Mouse (Mus musculus): Measurements from ENCODE around the gene Snapc3. TPM values are rescaled to one million over a fixed set of nuclear protein-coding genes. Genes with fewer than 3 reads are reported as not detected.

The Snapc3 gene
- 42.7 TPM for polyA plus RNA-seq (2017; shearing (Covaris generic))

GRCm38 (mm10) chr4:83417160-83417819 is at the start of gene Snapc3:
Gene Snapc3, plus strand, starts transcription at chr4:83417724.

GRCm38 (mm10) chr4:83486117-83486901 is 68.8 kb downstream of the Snapc3 start, which contains the start of gene Psip1:
Gene Psip1, minus strand, starts transcription at chr4:83486459.

Other genes starting within 250 kb of the Snapc3 start
- gene Ttc39b, start 93.5 kb upstream of the Snapc3 start, polyA plus RNA-seq (2017; shearing (Covaris generic)) = 137 TPM
- 26.3 TPM for gene Psip1, start 68.7 kb downstream of the Snapc3 start, polyA plus RNA-seq (2017; shearing (Covaris generic))
- gene Ccdc171, start 107.8 kb downstream of the Snapc3 start, polyA plus RNA-seq (2017; shearing (Covaris generic)) = 14.9 TPM

All from activated CD4-positive, CD25-positive, alpha-beta regulatory T cell, adult 9 weeks (primary cell).